Mouse (Mus musculus): ENCODE data around the gene Arx. TPM values are rescaled to one million over a fixed set of nuclear protein-coding genes. Genes with fewer than 3 reads are reported as not detected.

Arx gene
- total RNA-seq (2023), result not detected

GRCm38 (mm10) chrX:93286291-93286893 is at the start of gene Arx:
Gene Arx, plus strand, starts transcription at chrX:93286445.

Data from CD4-positive naive resting alpha-beta T cell, adult 57 days (primary cell).